Mouse (Mus musculus): ENCODE data around the gene Tap1. TPM values are rescaled to one million over a fixed set of nuclear protein-coding genes. Genes with fewer than 3 reads are reported as not detected.

Gene Tap1
- polyA plus RNA-seq, 1 experiment from 2014 or later, result 2.3 TPM

DNA sequence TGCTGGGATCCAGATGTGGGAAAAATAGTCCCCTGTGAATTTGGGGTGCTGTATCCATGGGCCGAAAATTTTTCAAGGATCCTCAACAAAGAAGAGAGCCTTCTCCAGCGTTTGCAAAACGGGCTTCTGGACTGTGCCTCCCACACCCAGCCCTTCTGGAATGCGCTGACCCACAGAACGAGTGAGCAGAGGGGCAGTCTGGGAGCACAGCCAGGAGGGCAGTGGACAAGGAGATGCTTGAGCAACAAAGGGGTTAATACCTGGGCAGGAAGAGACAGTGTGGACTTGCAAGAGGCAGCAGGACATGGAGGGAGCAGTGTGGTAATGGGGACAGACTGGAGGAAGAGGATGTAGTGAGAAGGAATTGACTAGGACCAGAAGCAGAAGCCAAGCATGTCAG lies 31.8 kb upstream of the Tap1 start:
- Histone ChIP-seq H3K9me3 (replicated peaks) (no peaks in the 10 kb centered on the region), H3K9ac (no peak overlapping the region), H3K36me3 (no peaks in the 10 kb centered on the region), H3K4me2 (no peak overlapping the region), H3K27me3 (replicated peaks) (peaks cover 3% of the 10 kb centered on the region; the same call in 1 of the 2 replicates), H3K4me3 (no peak overlapping the region), H3K27ac (no peak overlapping the region), H3K4me1 (no peaks in the 10 kb centered on the region)
- ATAC-seq, result no peak
- 49% methylated on average over 5 of the region's 5 CpGs for WGBS (ENCODE audit: insufficient replicate concordance)

DNA sequence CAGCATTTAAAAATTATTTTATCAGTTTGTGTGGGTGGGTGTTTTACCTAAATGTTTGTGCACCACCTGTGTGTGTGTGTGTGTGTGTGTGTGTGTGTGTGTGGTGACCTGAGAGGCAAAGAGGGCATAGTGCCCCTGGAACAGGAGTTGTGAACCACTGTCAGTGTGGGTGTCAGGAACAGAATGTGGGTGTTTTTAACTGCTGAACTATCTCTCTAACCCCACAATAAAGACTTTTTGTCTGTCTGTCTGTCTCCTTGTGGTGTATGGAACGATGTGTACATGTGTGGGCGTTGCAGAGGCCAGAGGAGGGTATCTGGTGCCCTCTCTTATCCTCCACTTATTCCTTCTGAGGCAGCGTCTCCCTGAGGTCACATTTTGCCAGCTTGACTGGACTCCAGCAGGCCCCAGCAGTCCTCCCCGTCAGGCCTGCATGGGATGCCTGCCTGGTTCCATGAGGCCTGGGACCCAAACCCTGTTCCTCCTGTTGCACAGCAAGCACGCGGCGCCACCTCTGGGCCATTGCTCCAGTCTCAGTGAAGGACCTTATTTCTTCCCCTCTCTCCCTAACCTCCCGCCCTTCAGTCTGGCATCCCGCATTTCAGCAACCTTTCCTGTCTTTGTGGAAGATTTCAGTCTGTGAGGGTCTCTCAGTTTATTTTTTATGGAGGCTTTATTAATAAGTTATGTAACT lies 23.0 kb upstream of the Tap1 start:
- Histone ChIP-seq H3K27me3 (replicated peaks) (peaks cover 15% of the 10 kb centered on the region), H3K9me3 (replicated peaks) (0 out of 2 replicates have a peak, but pooled peaks cover 4% of the 10 kb centered on the region), H3K4me2 (no peak overlapping the region), H3K36me3 (no peaks in the 10 kb centered on the region), H3K4me1 (no peaks in the 10 kb centered on the region), H3K9ac (no peak overlapping the region), H3K27ac (no peak overlapping the region), H3K4me3 (no peak overlapping the region)
- WGBS (ENCODE audit: insufficient replicate concordance), result 47% methylated on average over 9 of the region's 9 CpGs
- ATAC-seq, result no peak

DNA sequence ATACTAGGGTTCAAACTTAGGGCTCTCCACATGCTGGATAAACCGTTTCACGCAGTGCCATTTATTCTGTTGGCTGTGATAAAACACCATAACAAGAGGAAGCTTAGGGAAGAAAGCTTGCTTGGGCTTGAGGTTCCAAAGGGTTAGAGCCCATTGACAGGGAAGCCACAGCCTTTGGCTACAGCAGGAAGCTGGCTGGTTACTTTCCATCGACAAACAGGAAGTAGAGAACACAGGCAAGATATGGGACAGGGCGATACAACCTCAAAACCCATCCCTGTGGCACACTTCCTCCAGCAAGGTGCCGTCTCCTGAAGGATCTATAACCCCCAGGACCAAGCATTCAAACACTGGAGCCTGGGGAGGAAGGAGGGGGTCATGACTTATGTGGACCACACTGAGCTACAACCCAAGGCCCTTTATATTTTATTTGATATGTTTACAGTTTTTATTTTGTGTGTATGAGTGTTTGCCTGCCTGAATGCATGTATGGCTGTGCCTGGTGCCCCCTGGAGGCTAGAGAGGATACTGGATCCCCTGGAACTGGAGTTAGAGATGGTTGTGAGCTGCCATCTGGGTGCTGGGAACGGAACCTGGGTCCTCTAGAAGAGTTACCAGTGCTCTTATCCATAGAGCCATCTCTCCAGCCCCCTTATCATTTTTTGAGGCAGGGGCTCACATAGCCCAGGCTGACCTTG lies 22.2 kb upstream of the Tap1 start:
- Histone ChIP-seq H3K4me2 (no peak overlapping the region), H3K27ac (no peak overlapping the region), H3K9ac (no peak overlapping the region), H3K9me3 (replicated peaks) (0 out of 2 replicates have a peak, but pooled peaks cover 4% of the 10 kb centered on the region), H3K4me1 (no peaks in the 10 kb centered on the region), H3K36me3 (no peaks in the 10 kb centered on the region), H3K4me3 (no peak overlapping the region), H3K27me3 (replicated peaks) (peaks cover 15% of the 10 kb centered on the region)
- ATAC-seq, result no peak
- 42% methylated on average over 6 of the region's 6 CpGs for WGBS (ENCODE audit: insufficient replicate concordance)

DNA sequence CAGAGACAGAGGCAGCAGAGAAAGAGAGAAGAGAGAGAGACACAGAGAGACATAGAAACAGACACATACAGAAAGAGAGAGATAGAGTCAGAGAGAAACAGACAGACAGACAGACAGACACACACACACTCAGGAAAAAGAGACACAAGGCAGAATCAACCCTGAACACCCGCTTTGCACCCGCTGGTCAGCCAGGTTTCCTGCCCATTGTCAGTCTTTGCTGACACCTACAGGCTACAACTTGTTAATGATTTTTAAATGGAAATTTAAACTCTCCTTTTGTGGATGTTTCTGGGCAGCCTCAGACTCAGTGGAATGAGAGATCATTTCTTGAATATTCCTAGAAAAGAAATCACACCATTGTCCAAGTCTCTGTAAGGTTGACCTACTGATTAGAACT lies 18.1 kb upstream of the Tap1 start:
- Histone ChIP-seq H3K9ac (no peak overlapping the region), H3K4me3 (no peak overlapping the region), H3K9me3 (replicated peaks) (peaks cover 6% of the 10 kb centered on the region), H3K36me3 (no peaks in the 10 kb centered on the region), H3K4me1 (no peaks in the 10 kb centered on the region), H3K27me3 (replicated peaks) (peaks cover 5% of the 10 kb centered on the region; the same call in 1 of the 2 replicates), H3K27ac (no peak overlapping the region), H3K4me2 (no peak overlapping the region)
- no peak for ATAC-seq
- WGBS (ENCODE audit: insufficient replicate concordance), result 0% methylated on average over 2 of the region's 2 CpGs

DNA sequence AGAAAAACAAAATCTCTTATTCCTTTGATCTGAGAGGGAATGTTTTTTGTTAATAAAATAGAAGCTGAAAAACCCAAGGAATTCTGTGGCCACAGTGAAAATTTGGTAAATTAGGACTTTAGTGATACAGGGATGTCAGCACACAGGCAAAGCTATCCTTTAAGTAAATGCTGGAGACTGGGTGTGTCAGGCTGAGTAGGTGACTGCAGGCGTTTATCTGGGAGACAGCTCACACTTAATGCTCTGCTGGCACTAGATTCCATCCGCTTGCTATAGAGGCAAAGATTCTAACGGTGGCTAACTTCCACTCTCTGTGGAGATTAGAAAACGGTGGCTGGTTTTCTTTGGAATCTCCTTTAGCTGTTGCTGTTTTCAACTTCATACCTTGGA lies 16.9 kb upstream of the Tap1 start:
- Histone ChIP-seq H3K4me2 (no peak overlapping the region), H3K9ac (no peak overlapping the region), H3K27me3 (replicated peaks) (peaks cover 9% of the 10 kb centered on the region; the same call in 1 of the 2 replicates), H3K27ac (no peak overlapping the region), H3K4me3 (no peak overlapping the region), H3K36me3 (no peaks in the 10 kb centered on the region), H3K4me1 (no peaks in the 10 kb centered on the region), H3K9me3 (replicated peaks) (peaks cover 6% of the 10 kb centered on the region)
- 8% methylated on average over 4 of the region's 4 CpGs for WGBS (ENCODE audit: insufficient replicate concordance)
- no peak for ATAC-seq

DNA sequence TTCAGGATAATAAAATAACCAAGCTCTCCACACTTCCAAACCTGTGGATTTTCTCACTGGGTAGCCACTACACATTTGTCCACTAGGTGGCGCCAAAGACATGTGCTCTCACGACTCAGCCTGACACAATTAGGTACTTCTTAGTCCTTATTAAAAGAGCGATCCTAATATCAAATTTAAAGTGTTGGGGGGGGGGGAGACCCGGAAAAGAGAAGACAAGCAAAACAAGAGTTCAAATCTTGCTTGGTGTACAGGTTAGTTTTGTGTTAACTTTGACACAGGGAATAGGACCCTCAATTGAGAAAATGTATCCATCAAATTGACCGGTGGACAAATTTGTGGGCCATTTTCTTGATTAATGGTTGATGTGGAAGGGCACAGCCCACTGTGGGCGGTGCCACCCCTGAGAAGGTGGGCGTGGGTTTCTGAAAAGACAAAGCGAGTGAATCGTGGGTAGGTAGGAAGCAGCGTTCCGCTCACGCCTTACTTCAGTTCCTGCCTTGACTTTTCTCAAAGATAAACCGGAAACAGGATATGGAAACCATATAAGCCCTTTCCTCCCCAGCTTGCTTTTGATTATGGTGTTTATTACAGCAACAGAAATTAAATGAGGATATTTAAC lies 16.4 kb upstream of the Tap1 start:
- H3K9me3 ChIP-seq (replicated peaks), result peaks cover 6% of the 10 kb centered on the region
- H3K9ac ChIP-seq, result no peak overlapping the region
- 23% methylated on average over 13 of the region's 13 CpGs for WGBS (ENCODE audit: insufficient replicate concordance)
- H3K27me3 ChIP-seq (replicated peaks), result peaks cover 9% of the 10 kb centered on the region; the same call in 1 of the 2 replicates
- no peaks in the 10 kb centered on the region for H3K4me1 ChIP-seq
- H3K4me2 ChIP-seq, result peak overlapping the region; percentile 35
- 0 out of 2 replicates have a peak overlapping the region, but pooled peaks have one; percentile 7 for H3K4me3 ChIP-seq
- H3K27ac ChIP-seq, result no peak overlapping the region
- no peaks in the 10 kb centered on the region for H3K36me3 ChIP-seq
- ATAC-seq, result no peak

DNA sequence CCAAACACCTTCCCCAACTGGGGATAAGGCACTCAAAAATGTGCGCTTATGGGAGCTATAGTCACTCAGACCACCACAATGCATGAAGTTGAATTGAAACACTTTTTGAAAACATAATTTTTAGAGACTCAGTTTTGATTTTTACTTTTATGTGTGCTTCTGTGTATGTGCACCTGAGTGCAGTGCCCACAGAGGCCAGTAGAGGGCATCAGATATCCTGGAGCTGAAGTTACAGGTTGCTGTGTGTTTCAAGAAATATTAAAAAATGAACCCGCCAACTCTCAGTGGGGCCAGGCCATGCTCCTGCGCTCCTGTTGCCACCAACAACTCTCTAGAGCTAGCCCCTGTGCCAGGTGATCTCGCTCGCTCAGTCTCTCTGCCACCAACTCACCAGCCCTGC lies 14.8 kb upstream of the Tap1 start:
- 85% methylated on average over 5 of the region's 5 CpGs for WGBS (ENCODE audit: insufficient replicate concordance)
- H3K27me3 ChIP-seq (replicated peaks), result peaks cover 9% of the 10 kb centered on the region; the same call in 1 of the 2 replicates
- ATAC-seq, result no peak
- no peak overlapping the region for H3K4me2 ChIP-seq
- peaks cover 15% of the 10 kb centered on the region for H3K9me3 ChIP-seq (replicated peaks)
- H3K36me3 ChIP-seq, result no peaks in the 10 kb centered on the region
- H3K27ac ChIP-seq, result no peak overlapping the region
- H3K4me3 ChIP-seq, result no peak overlapping the region
- H3K9ac ChIP-seq, result no peak overlapping the region
- H3K4me1 ChIP-seq, result no peaks in the 10 kb centered on the region

DNA sequence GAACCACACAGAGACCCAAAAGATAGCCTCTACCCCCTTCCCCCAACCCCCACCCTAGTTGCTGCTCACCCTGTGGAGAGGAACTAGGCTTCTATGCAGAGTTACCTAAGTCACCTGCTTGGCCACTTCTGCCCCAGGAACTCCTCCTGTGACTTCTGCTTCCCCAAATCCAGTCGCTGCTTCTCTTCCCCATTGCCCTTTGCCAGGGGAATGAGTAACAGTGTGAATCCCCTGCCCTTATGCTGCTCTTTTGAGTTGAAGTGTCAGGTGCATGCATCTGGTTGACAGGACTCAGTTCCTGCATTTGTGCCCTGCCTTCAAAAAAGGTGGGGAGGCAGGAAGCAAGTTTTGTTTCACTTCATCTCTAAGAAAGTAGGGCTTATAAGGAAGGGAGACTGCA lies 13.3 kb upstream of the Tap1 start:
- H3K4me2 ChIP-seq, result no peak overlapping the region
- no peak for ATAC-seq
- peaks cover 19% of the 10 kb centered on the region for H3K9me3 ChIP-seq (replicated peaks)
- H3K27ac ChIP-seq, result no peak overlapping the region
- no peak overlapping the region for H3K4me3 ChIP-seq
- no peaks in the 10 kb centered on the region for H3K4me1 ChIP-seq
- 35% methylated on average over 1 of the region's 1 CpGs for WGBS (ENCODE audit: insufficient replicate concordance)
- no peak overlapping the region for H3K9ac ChIP-seq
- no peaks in the 10 kb centered on the region for H3K36me3 ChIP-seq
- peaks cover 9% of the 10 kb centered on the region; the same call in 1 of the 2 replicates for H3K27me3 ChIP-seq (replicated peaks)

DNA sequence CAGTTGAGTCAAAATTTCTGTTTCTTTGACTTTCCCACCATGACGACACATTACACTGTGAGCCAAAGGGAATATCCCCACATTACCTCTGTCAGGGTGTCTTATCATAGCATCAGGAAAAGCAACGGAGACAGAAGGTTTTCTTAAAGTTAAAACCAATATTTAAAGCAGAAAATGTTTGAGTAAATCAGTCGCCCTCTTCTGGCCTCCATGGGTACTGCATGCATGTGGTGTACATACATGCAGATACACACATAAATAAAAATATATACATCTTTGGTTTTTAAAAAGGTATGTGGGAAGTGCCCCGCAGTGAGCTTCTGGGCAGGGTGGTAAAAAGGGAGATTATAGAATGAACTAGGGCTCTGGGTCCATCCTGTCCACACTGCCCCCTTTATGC lies 10.2 kb upstream of the Tap1 start:
- no peak for ATAC-seq
- H3K4me3 ChIP-seq, result no peak overlapping the region
- no peaks in the 10 kb centered on the region for H3K4me1 ChIP-seq
- no peak overlapping the region for H3K27ac ChIP-seq
- H3K36me3 ChIP-seq, result no peaks in the 10 kb centered on the region
- H3K4me2 ChIP-seq, result no peak overlapping the region
- no peak overlapping the region for H3K9ac ChIP-seq
- H3K27me3 ChIP-seq (replicated peaks), result 0 out of 2 replicates have a peak, but pooled peaks cover 9% of the 10 kb centered on the region
- 60% methylated on average over 4 of the region's 4 CpGs for WGBS (ENCODE audit: insufficient replicate concordance)
- H3K9me3 ChIP-seq (replicated peaks), result peaks cover 18% of the 10 kb centered on the region

DNA sequence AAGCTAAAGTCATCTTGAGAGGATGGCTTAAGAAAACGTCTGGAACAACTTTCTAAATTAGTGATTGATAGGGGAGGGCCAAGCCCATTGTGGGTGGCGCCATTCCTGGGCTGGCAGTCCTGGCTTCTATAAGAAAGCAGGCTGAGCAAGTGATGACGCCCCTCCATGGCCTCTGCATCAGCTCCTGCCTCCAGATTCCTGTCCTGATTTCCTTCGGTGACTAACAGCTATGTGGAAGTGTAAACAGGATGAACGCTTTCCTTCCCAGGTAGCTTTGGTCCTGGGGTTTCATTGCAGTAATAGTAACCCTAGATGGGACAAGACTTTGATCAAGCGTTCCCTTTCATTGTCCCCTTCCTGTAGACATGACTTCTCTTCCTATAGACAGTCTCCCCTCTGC lies 8.3 kb upstream of the Tap1 start:
- Histone ChIP-seq H3K36me3 (no peaks in the 10 kb centered on the region), H3K4me2 (no peak overlapping the region), H3K4me3 (no peak overlapping the region), H3K9ac (no peak overlapping the region), H3K9me3 (replicated peaks) (peaks cover 13% of the 10 kb centered on the region; the same call in 1 of the 2 replicates), H3K27me3 (replicated peaks) (peaks cover 14% of the 10 kb centered on the region), H3K27ac (no peak overlapping the region), H3K4me1 (peaks cover 4% of the 10 kb centered on the region; the same call in 1 of the 2 replicates)
- no peak for ATAC-seq
- WGBS (ENCODE audit: insufficient replicate concordance), result 50% methylated on average over 6 of the region's 6 CpGs

DNA sequence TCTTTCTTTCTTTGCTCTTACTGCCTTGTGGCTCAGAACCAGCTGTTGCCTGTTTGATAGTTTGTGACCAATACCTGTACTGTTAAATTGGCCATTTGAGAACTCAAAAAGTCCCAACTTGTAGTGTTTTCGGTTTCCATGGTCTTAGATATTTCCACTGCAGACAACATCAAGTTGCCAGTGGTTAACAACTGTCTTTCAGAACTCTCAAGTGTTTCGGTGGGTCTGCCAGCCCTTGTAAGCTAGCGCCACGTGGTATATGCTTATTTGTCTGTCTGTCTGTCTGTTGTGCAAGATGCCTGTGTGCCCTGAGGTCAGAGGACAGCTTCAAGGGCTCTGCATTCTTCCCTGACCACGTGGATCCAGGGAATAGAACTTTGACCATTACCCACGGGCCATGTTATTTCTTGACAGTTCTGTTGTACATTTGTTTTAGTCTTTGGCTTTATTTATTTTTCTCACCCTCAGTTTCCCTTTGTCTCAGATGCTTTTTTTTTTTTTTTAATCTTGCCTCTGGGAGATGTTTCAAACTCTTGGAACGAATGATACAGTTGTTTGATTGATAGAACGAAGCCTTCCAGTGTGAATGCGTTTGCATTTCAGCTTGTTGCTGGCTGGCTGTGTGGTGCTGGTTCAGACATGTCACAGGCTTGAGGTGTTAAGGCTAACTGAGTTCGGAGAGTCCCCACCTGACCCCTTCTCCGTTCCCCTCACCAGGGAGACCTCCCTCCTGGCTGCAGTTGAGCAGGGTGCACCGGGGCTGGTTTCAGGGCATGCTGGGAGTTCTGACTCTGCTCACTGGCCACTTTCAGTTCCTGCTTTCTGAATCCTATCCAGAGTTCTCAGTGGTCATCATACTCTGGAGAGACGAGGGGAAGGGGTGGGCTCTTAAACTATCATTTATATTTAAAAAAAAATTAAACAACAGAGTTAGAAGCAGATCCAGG lies 7.2 kb upstream of the Tap1 start:
- Histone ChIP-seq H3K4me1 (peaks cover 5% of the 10 kb centered on the region; the same call in 1 of the 2 replicates), H3K9ac (no peak overlapping the region), H3K36me3 (no peaks in the 10 kb centered on the region), H3K27ac (no peak overlapping the region), H3K4me2 (no peak overlapping the region), H3K27me3 (replicated peaks) (peaks cover 19% of the 10 kb centered on the region), H3K9me3 (replicated peaks) (peaks cover 13% of the 10 kb centered on the region; the same call in 1 of the 2 replicates), H3K4me3 (no peak overlapping the region)
- ATAC-seq, result no peak
- WGBS (ENCODE audit: insufficient replicate concordance), result 54% methylated on average over 13 of the region's 13 CpGs
